Mouse (Mus musculus) embryonic facial prominence, embryonic 13.5 days (tissue): Measurements from ENCODE around the gene Camkk1. TPM values are rescaled to one million over a fixed set of nuclear protein-coding genes. Genes with fewer than 3 reads are reported as not detected.

ENCODE experiments used
- ATAC-seq: fragments of 200-750 bp; cut with Nextera tagmentation; 2 replicates; pipeline ENCODE4 v1.8.0; 2017; ENCODE audit warnings: low read depth; ENCODE audit not compliant: insufficient number of reproducible peaks, insufficient read depth, low FRiP score, low TSS enrichment
- H3K27ac ChIP-seq: fragments of 300-500 bp; sonication (generic); 2 replicates; pipeline ENCODE4 v1.5.1; 2015; ENCODE audit warnings: moderate library complexity, mild to moderate bottlenecking, inconsistent platforms
- H3K27me3 ChIP-seq: fragments of 300-500 bp; sonication (generic); 2 replicates; pipeline ENCODE4 v1.6.1; 2015; ENCODE audit warnings: mild to moderate bottlenecking, inconsistent platforms
- H3K36me3 ChIP-seq: fragments of 300-500 bp; sonication (generic); 2 replicates; pipeline ENCODE4 v1.6.1; 2015; ENCODE audit warnings: mild to moderate bottlenecking, inconsistent platforms
- H3K4me1 ChIP-seq: fragments of 300-500 bp; sonication (generic); 2 replicates; pipeline ENCODE4 v1.6.1; 2015; ENCODE audit warnings: inconsistent platforms
- H3K4me2 ChIP-seq: fragments of 300-500 bp; sonication (generic); 2 replicates; pipeline ENCODE4 v1.6.1; 2015; ENCODE audit warnings: moderate library complexity, mild to moderate bottlenecking, inconsistent platforms
- H3K4me3 ChIP-seq: fragments of 300-500 bp; sonication (generic); 2 replicates; pipeline ENCODE4 v1.5.1; 2015; ENCODE audit warnings: mild to moderate bottlenecking, inconsistent platforms
- H3K9ac ChIP-seq: fragments of 300-500 bp; sonication (generic); 2 replicates; pipeline ENCODE4 v1.6.1; 2015; ENCODE audit warnings: mild to moderate bottlenecking, inconsistent platforms
- H3K9me3 ChIP-seq: fragments of 300-500 bp; sonication (generic); 2 replicates; pipeline ENCODE4 v1.6.1; 2016; ENCODE audit warnings: inconsistent platforms
- WGBS: fragments of 180-500 bp; shearing (Covaris S2); methylation state at CpG from one replicate; pipeline ENCODE4 v1.1.7; 2015; ENCODE audit warnings: mixed read lengths; 5-methylcytosine and 5-hydroxymethylcytosine counted together
- polyA plus RNA-seq: library from polyadenylated mRNA; unstranded; fragments of >200 nt; fragmentation: Nextera tagmentation; extraction: Ambion mirVana; gene quantifications from 2 replicates; pipeline ENCODE4 v1.2.1, GENCODE M21; 2015

The Camkk1 gene
- polyA plus RNA-seq, 1 experiment from 2014 or later = 8.6 TPM

- Histone ChIP-seq H3K36me3 (peaks cover 19% of the 10 kb centered on the region), H3K27me3 (no peaks in the 10 kb centered on the region), H3K27ac (no peak overlapping the region), H3K9me3 (no peaks in the 10 kb centered on the region), H3K4me1 (no peaks in the 10 kb centered on the region), H3K9ac (no peak overlapping the region), H3K4me3 (no peak overlapping the region), H3K4me2 (no peak overlapping the region)
- 85% methylated on average over 3 of the region's 3 CpGs for WGBS
- 0 out of 2 replicates have a peak, but pooled peaks have one; percentile 39 for ATAC-seq
Measured at GRCm38 (mm10) chr11:73037691-73038090, 18.9 kb downstream of the Camkk1 start.

- Histone ChIP-seq H3K4me1 (no peaks in the 10 kb centered on the region), H3K4me3 (no peak overlapping the region), H3K27ac (no peak overlapping the region), H3K27me3 (no peaks in the 10 kb centered on the region), H3K36me3 (peaks cover 17% of the 10 kb centered on the region), H3K4me2 (no peak overlapping the region), H3K9ac (no peak overlapping the region), H3K9me3 (no peaks in the 10 kb centered on the region)
- WGBS = 52% methylated on average over 9 of the region's 9 CpGs
- ATAC-seq = peak; percentile 27; the same call in 1 of the 2 replicates
Measured at GRCm38 (mm10) chr11:73039102-73039799, 20.4 kb downstream of the Camkk1 start.

GRCm38 (mm10) chr11:73044229-73044755 is 25.5 kb downstream of the Camkk1 start:
- Histone ChIP-seq H3K36me3 (peaks cover 6% of the 10 kb centered on the region; the same call in 1 of the 2 replicates), H3K9me3 (no peaks in the 10 kb centered on the region), H3K9ac (no peak overlapping the region), H3K4me2 (no peak overlapping the region), H3K27me3 (no peaks in the 10 kb centered on the region), H3K4me1 (peaks cover 13% of the 10 kb centered on the region), H3K27ac (no peak overlapping the region), H3K4me3 (no peak overlapping the region)
- no peak for ATAC-seq
- 51% methylated on average over 6 of the region's 6 CpGs for WGBS

- H3K4me2 ChIP-seq = no peak overlapping the region
- peaks cover 18% of the 10 kb centered on the region for H3K4me1 ChIP-seq
- H3K27me3 ChIP-seq = no peaks in the 10 kb centered on the region
- no peak overlapping the region for H3K4me3 ChIP-seq
- H3K36me3 ChIP-seq = peaks cover 6% of the 10 kb centered on the region; the same call in 1 of the 2 replicates
- no peak for ATAC-seq
- no peak overlapping the region for H3K27ac ChIP-seq
- no peak overlapping the region for H3K9ac ChIP-seq
- H3K9me3 ChIP-seq = no peaks in the 10 kb centered on the region
- 78% methylated on average over 4 of the region's 4 CpGs for WGBS
Measured at GRCm38 (mm10) chr11:73044789-73045188, 26.0 kb downstream of the Camkk1 start.

- H3K36me3 ChIP-seq = peaks cover 17% of the 10 kb centered on the region
- peak within 1 kb of the TSS; percentile 92 for H3K4me3 ChIP-seq
- no peaks in the 10 kb centered on the region for H3K9me3 ChIP-seq
- H3K27ac ChIP-seq = peak within 1 kb of the TSS; percentile 87
- WGBS = under 1% methylated on average over 39 of the region's 39 CpGs
- H3K27me3 ChIP-seq = no peaks in the 10 kb centered on the region
- H3K9ac ChIP-seq = peak within 1 kb of the TSS; percentile 96
- peaks cover 18% of the 10 kb centered on the region for H3K4me1 ChIP-seq
- H3K4me2 ChIP-seq = peak within 1 kb of the TSS; percentile 77
- ATAC-seq = peak; percentile 93
Measured at GRCm38 (mm10) chr11:73047542-73047996, 28.8 kb downstream of the Camkk1 start, which contains the start of gene Ncbp3. Gene Ncbp3 (plus strand): TSS chr11:73047783.

GRCm38 (mm10) chr11:73048030-73048876 is 29.4 kb downstream of the Camkk1 start:
- 2% methylated on average over 55 of the region's 55 CpGs for WGBS
- Histone ChIP-seq H3K36me3 (peaks cover 23% of the 10 kb centered on the region), H3K9ac (peak overlapping the region; percentile 96), H3K4me2 (peak overlapping the region; percentile 77), H3K9me3 (no peaks in the 10 kb centered on the region), H3K4me3 (peak overlapping the region; percentile 92), H3K4me1 (peaks cover 18% of the 10 kb centered on the region), H3K27ac (peak overlapping the region; percentile 87), H3K27me3 (no peaks in the 10 kb centered on the region)
- ATAC-seq = peak; percentile 54

- Histone ChIP-seq H3K4me3 (peak overlapping the region; percentile 92), H3K9ac (peak overlapping the region; percentile 96; the same call in 1 of the 2 replicates), H3K27me3 (no peaks in the 10 kb centered on the region), H3K4me2 (peak overlapping the region; percentile 77), H3K27ac (peak overlapping the region; percentile 16; the same call in 1 of the 2 replicates), H3K36me3 (peaks cover 33% of the 10 kb centered on the region), H3K9me3 (no peaks in the 10 kb centered on the region), H3K4me1 (peaks cover 18% of the 10 kb centered on the region)
- WGBS = under 1% methylated on average over 4 of the region's 4 CpGs
- no peak for ATAC-seq
Measured at GRCm38 (mm10) chr11:73049335-73049734, 30.5 kb downstream of the Camkk1 start.

GRCm38 (mm10) chr11:73052795-73053194 is 34.0 kb downstream of the Camkk1 start:
- Histone ChIP-seq H3K4me3 (no peak overlapping the region), H3K27me3 (no peaks in the 10 kb centered on the region), H3K36me3 (peaks cover 66% of the 10 kb centered on the region), H3K9ac (no peak overlapping the region), H3K27ac (no peak overlapping the region), H3K9me3 (no peaks in the 10 kb centered on the region), H3K4me2 (no peak overlapping the region), H3K4me1 (peaks cover 13% of the 10 kb centered on the region)
- 90% methylated on average over 1 of the region's 1 CpGs for WGBS
- no peak for ATAC-seq

GRCm38 (mm10) chr11:73057701-73058100 is 38.9 kb downstream of the Camkk1 start:
- H3K9ac ChIP-seq = no peak overlapping the region
- ATAC-seq = no peak
- H3K4me1 ChIP-seq = no peaks in the 10 kb centered on the region
- no peak overlapping the region for H3K27ac ChIP-seq
- H3K36me3 ChIP-seq = peaks cover 74% of the 10 kb centered on the region
- H3K9me3 ChIP-seq = no peaks in the 10 kb centered on the region
- H3K4me2 ChIP-seq = no peak overlapping the region
- WGBS = 89% methylated on average over 5 of the region's 5 CpGs
- no peak overlapping the region for H3K4me3 ChIP-seq
- no peaks in the 10 kb centered on the region for H3K27me3 ChIP-seq

GRCm38 (mm10) chr11:73059630-73060029 is 40.8 kb downstream of the Camkk1 start:
- no peaks in the 10 kb centered on the region for H3K27me3 ChIP-seq
- H3K27ac ChIP-seq = no peak overlapping the region
- no peak overlapping the region for H3K9ac ChIP-seq
- no peak for ATAC-seq
- H3K4me1 ChIP-seq = no peaks in the 10 kb centered on the region
- WGBS = 94% methylated on average over 3 of the region's 3 CpGs
- no peak overlapping the region for H3K4me3 ChIP-seq
- H3K36me3 ChIP-seq = peaks cover 58% of the 10 kb centered on the region
- H3K9me3 ChIP-seq = no peaks in the 10 kb centered on the region
- H3K4me2 ChIP-seq = no peak overlapping the region

GRCm38 (mm10) chr11:73061413-73061812 is 42.6 kb downstream of the Camkk1 start:
- Histone ChIP-seq H3K9ac (no peak overlapping the region), H3K36me3 (peaks cover 51% of the 10 kb centered on the region), H3K27me3 (no peaks in the 10 kb centered on the region), H3K4me2 (no peak overlapping the region), H3K9me3 (no peaks in the 10 kb centered on the region), H3K4me1 (no peaks in the 10 kb centered on the region), H3K27ac (no peak overlapping the region), H3K4me3 (no peak overlapping the region)
- 93% methylated on average over 3 of the region's 3 CpGs for WGBS
- ATAC-seq = no peak
